8 mouse cellular contexts compared by ENCODE assay signal in genomic region chr4:32343256-32344165, GRCm38 (mm10).
DNase-seq lines count a peak whose midpoint lies in the region; ATAC-seq and TF ChIP-seq lines count a peak whose summit lies in the region.

No protein-coding gene starts in this region.

- ATAC-seq in liver, embryonic 13.5 days (ENCODE audit: low read depth) = no peak
- no peak for ATAC-seq in embryonic facial prominence, embryonic 12.5 days (ENCODE audit: insufficient number of reproducible peaks, insufficient read depth, low FRiP score, low TSS enrichment)
- ATAC-seq in stomach, embryonic 16.5 days (ENCODE audit: insufficient read depth, low FRiP score) = no peak

- DNase-seq in liver, embryonic 13.5 days = no peak
- DNase-seq in liver = no peak
- DNase-seq in lung, postnatal 4 days = peak; percentile 65 to 74
- no peak for DNase-seq in cerebellum, postnatal 14 days
- DNase-seq in left cerebral cortex, adult 2 months (ENCODE audit: extremely low spot score in 1 of 2, low spot score in 2 of 2) = no peak
- DNase-seq in adrenal gland, postnatal 14 days = no peak

- no peaks in the 10 kb centered on the region for H3K36me3 ChIP-seq in liver, embryonic 13.5 days
- no peaks in the 10 kb centered on the region for H3K36me3 ChIP-seq in embryonic facial prominence, embryonic 12.5 days
- no peaks in the 10 kb centered on the region for H3K36me3 ChIP-seq in stomach, embryonic 16.5 days (ENCODE audit: control insufficient read depth, insufficient read depth, low read length)

- no peak overlapping the region for H3K9ac ChIP-seq in liver, embryonic 13.5 days
- no peak overlapping the region for H3K9ac ChIP-seq in embryonic facial prominence, embryonic 12.5 days
- no peak overlapping the region for H3K9ac ChIP-seq in stomach, embryonic 16.5 days (ENCODE audit: low read length)

- no peak overlapping the region for H3K4me3 ChIP-seq in liver, embryonic 13.5 days (replicated peaks)
- H3K4me3 ChIP-seq in embryonic facial prominence, embryonic 12.5 days = no peak overlapping the region
- H3K4me3 ChIP-seq in stomach, embryonic 16.5 days (replicated peaks; ENCODE audit: low read length) = no peak overlapping the region
- no peak overlapping the region for H3K4me3 ChIP-seq in left cerebral cortex, adult 2 months

- no peak for TF ChIP-seq CTCF in left cerebral cortex, adult 2 months (IDR thresholded peaks at IDR 0.05)

- 15% methylated on average over 14 of the region's 14 CpGs for WGBS in liver, embryonic 13.5 days (ENCODE audit: insufficient replicate concordance)
- WGBS in embryonic facial prominence, embryonic 12.5 days = 51% methylated on average over 14 of the region's 14 CpGs
- 55% methylated on average over 14 of the region's 14 CpGs for WGBS in stomach, embryonic 16.5 days

- intact Hi-C loops in left cerebral cortex, adult 2 months (cut with DNase I) = no loop called here

- no peak overlapping the region for H3K4me2 ChIP-seq in liver, embryonic 13.5 days
- no peak overlapping the region for H3K4me2 ChIP-seq in embryonic facial prominence, embryonic 12.5 days (replicated peaks)
- no peak overlapping the region for H3K4me2 ChIP-seq in stomach, embryonic 16.5 days (ENCODE audit: low read depth, low read length)

- no peaks in the 10 kb centered on the region for H3K9me3 ChIP-seq in liver, embryonic 13.5 days (replicated peaks)
- no peaks in the 10 kb centered on the region for H3K9me3 ChIP-seq in embryonic facial prominence, embryonic 12.5 days
- no peaks in the 10 kb centered on the region for H3K9me3 ChIP-seq in stomach, embryonic 16.5 days (replicated peaks; ENCODE audit: control insufficient read depth, low read length)

- peak overlapping the region; percentile 6; the same call in 1 of the 2 replicates for H3K27ac ChIP-seq in liver, embryonic 13.5 days
- H3K27ac ChIP-seq in embryonic facial prominence, embryonic 12.5 days = 0 out of 2 replicates have a peak overlapping the region, but pooled peaks have one; percentile 50
- H3K27ac ChIP-seq in stomach, embryonic 16.5 days (ENCODE audit: low read length) = peak overlapping the region; percentile 31; the same call in 1 of the 2 replicates
- no peak overlapping the region; the same call in 1 of the 2 replicates for H3K27ac ChIP-seq in left cerebral cortex, adult 2 months

- H3K4me1 ChIP-seq in liver, embryonic 13.5 days (replicated peaks) = peaks cover 9% of the 10 kb centered on the region
- H3K4me1 ChIP-seq in embryonic facial prominence, embryonic 12.5 days = peaks cover 25% of the 10 kb centered on the region
- H3K4me1 ChIP-seq in stomach, embryonic 16.5 days (ENCODE audit: control insufficient read depth, insufficient read depth, low read length) = 0 out of 2 replicates have a peak, but pooled peaks cover 4% of the 10 kb centered on the region

- no peaks in the 10 kb centered on the region for H3K27me3 ChIP-seq in liver, embryonic 13.5 days
- no peaks in the 10 kb centered on the region for H3K27me3 ChIP-seq in embryonic facial prominence, embryonic 12.5 days
- H3K27me3 ChIP-seq in stomach, embryonic 16.5 days (ENCODE audit: control insufficient read depth, insufficient read depth, low read length) = no peaks in the 10 kb centered on the region

Comparison
In these comparisons a context has a peak if more than half of its experiments do, and no peak if none do; other contexts are left out.
1. DNase-seq: peak in lung, postnatal 4 days (2 of 2); none in liver, embryonic 13.5 days (single experiment), liver (single experiment), cerebellum, postnatal 14 days (0 of 2), left cerebral cortex, adult 2 months (0 of 2) and adrenal gland, postnatal 14 days (single experiment).